Mouse (Mus musculus): Measurements from ENCODE around the gene Ttc21b.
"Not testable (repeated sequence)": the region's sequence is repeated elsewhere in the genome, so short reads cannot be mapped to it uniquely, and the experiment has no call there.

Gene Ttc21b

GRCm38 (mm10) chr2:66256220-66257131 lies at the start of gene Ttc21b:
Ttc21b (minus strand) TSS chr2:66256617.
- in situ Hi-C loops (cut with MboI; ENCODE audit: low sequenced_read_pairs), result no loop called here

DNA sequence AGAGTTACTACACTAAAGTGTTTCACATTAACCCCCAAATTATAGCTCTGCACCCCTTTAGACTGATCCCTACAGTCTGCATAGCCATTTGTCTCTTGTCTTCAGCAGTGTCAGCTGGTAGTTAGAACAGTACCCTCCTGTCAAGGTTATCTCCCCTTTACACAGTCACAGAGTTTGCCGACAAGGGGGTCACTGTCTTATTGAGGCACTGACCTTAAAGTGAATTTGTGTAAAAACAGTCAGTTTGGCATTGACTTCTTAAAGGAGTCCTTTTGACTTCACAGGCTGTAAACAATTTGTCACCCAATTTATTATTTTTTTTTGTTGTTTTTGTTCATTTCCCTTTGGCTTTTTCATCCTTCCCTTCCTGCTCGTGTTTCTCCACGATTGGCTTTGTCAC lies 16.1 kb upstream of the Ttc21b start:
- in situ Hi-C loops (cut with MboI; ENCODE audit: low sequenced_read_pairs), result no loop called here

- in situ Hi-C loops (cut with MboI; ENCODE audit: low sequenced_read_pairs), result no loop called here
Measured at GRCm38 (mm10) chr2:66244013-66244412, 12.4 kb downstream of the Ttc21b start.

DNA sequence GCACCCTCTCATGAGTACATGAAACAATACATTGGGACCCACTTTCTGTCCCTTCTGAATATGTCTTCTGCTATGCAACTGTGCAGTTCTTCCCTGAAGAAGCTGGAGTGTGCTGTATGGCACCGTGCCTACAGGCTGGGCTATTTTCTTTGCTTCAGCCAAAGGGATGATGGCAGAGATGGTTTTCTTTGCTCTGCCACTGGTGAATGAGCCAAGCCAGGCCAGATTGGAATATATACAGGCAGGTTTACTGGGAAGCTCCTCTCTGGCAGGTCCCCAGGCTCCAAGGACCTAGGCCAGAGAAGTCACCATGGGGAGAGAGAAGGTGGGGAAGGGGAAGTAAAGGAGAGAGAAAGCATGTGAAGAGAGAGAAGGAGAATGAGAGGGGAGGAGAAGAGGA lies 16.1 kb downstream of the Ttc21b start:
- in situ Hi-C loops (cut with MboI; ENCODE audit: low sequenced_read_pairs), result no loop called here

DNA sequence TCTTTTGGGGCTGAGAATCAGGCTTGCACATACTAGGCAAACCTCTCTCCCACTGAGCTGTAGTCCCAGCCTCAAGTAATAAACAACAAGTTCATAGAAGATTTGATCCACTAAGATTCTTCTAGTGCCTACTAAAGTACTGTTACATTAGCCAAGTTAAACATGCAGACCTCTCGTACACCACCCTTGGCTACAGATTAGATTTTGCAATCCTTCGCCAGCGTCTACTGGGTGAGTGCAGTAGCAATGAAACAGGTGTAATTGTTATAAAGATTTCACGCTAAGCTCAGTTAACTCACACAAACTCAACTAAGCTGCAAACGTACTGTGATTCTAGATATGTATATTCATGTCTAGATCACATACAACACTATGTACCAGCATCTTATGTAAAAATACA lies 17.5 kb downstream of the Ttc21b start:
- in situ Hi-C loops (cut with MboI; ENCODE audit: low sequenced_read_pairs), result no loop called here

- in situ Hi-C loops (cut with MboI; ENCODE audit: low sequenced_read_pairs), result no loop called here
Measured at GRCm38 (mm10) chr2:66220954-66221353, 35.5 kb downstream of the Ttc21b start.

- in situ Hi-C loops (cut with MboI; ENCODE audit: low sequenced_read_pairs), result no loop called here
Measured at GRCm38 (mm10) chr2:66209875-66210274, 46.5 kb downstream of the Ttc21b start.

DNA sequence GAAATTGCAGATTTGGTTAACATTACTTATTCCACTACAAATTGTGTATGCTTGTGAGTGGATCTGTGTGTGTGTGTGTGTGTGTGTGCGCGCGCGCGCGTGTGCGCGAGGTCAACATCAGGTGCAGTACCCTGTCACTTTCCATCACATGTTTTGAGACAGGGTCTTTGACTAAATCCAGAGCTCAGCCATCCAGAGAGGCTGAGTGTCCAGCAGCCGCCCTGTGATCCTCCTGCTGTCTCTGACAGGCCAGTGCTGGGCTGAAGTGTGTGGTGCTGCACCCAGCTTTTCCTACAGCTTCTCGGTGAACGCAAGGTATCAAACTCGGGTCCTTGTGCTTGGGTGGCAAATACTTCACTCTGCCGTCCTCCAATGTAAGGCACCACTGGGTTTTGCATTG lies 47.1 kb downstream of the Ttc21b start:
- in situ Hi-C loops (cut with MboI; ENCODE audit: low sequenced_read_pairs), result no loop called here

GRCm38 (mm10) chr2:66206796-66207195 lies 49.6 kb downstream of the Ttc21b start:
- in situ Hi-C loops (cut with MboI; ENCODE audit: low sequenced_read_pairs), result no loop called here

GRCm38 (mm10) chr2:66204218-66204617 lies 52.2 kb downstream of the Ttc21b start:
- in situ Hi-C loops (cut with MboI; ENCODE audit: low sequenced_read_pairs), result no loop called here

DNA sequence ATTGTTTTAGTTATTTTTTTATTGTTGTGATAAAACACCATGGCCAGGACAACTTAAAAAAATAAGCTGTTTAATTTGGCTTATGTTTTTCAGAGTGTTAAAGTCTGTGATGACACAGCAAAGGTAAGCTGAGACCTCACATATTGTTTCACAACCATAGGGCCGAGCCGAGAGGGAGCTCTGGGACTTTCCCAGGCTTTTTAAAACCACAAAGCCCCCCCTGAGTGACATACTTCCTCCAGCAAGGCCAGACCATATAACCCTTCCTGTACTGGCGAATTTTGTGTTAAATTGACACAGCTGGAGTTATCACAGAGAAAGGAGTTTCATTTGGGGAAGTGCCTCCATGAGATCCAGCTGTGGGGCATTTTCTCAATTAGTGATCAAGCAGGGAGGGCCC lies 56.2 kb downstream of the Ttc21b start:
- in situ Hi-C loops (cut with MboI; ENCODE audit: low sequenced_read_pairs), result no loop called here

DNA sequence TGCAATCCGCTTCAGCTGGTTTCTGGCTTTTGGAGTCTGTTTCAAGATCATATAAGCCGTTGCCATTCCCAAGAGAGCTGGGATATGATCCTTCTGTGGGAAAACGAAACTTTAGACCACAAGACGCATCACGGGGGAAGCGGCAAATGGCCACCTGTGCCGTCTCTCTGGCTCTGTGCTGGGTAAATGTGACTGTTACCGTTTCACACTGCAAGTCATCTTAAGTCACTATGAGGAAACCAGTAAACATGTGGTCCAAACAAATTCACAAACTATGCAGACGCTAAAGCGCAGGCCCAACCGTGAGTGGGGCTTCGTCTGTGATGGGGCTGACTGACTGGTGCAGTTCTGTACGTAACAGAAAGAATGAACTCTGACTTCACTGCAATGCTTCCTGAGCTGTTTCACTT lies 64.7 kb downstream of the Ttc21b start:
- in situ Hi-C loops (cut with MboI; ENCODE audit: low sequenced_read_pairs), result no loop called here

GRCm38 (mm10) chr2:66190157-66190556 lies 66.3 kb downstream of the Ttc21b start:
- in situ Hi-C loops (cut with MboI; ENCODE audit: low sequenced_read_pairs), result no loop called here

DNA sequence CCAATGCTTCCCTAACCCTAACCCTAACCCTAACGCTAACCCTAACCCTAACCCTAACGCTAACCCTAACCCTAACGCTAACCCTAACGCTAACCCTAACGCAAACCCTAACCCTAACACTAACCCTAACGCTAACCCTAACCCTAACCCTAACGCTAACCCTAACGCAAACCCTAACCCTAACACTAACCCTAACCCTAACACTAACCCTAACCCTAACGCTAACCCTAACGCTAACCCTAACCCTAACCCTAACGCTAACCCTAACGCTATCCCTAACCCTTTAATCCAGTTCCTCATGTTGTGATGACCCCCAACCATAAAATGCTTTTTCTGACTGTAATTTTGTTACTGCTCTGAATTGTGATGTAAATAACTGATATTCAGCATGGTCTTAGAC lies 67.2 kb downstream of the Ttc21b start:
- in situ Hi-C loops (cut with MboI; ENCODE audit: low sequenced_read_pairs), result not testable (repeated sequence)

DNA sequence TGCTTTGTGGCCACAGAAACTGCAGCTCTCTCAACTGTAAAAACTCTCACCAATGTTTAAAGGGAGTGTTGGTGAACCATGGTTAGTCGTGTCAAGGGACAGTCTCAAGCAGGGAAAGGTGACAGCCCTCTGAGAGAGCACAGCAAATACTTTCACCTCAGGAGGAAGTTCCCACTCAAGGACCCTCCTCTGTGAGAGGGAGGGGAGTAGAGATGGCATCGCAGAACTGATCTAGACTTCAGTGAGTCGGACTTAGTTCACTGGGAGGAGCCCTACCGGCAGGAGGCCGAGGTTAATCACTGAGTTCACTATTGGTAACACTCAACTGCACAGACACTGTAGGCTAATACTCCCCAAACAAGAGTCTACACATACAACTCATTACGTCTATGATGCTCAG lies 68.9 kb downstream of the Ttc21b start:
- in situ Hi-C loops (cut with MboI; ENCODE audit: low sequenced_read_pairs), result no loop called here

DNA sequence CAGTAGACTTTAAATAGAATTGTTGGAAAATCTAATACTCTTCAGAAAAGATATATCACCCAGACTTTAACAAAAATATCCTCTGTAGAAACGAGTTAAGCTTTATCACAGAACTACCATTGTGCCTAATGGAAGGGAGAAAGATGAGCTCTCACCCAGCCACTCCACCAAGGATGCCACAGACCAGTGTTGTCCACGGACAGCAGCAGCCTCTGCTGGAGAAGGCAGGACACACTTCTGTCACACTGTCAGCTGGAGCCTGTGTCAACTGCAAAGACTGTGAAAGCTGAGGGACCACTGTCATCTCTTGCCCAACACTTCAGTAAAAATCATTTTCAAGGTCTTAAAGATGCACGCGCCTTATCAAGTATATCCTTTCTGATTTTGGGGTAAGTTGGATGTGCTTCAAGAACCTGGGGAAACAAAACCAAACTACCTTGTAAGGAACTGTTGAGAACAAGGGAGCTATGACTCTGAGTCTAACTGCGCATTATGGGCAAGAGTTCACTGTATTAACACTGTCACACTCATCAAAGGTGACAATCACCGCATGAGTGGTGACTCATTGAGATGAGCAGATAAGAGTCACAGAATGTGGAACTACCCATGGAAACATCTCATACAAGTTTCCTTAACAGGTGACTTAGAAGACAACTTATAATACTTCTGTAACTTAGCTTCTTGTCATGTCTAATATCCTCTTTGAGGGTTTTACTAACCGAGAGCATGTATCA lies 71.8 kb downstream of the Ttc21b start:
- in situ Hi-C loops (cut with MboI; ENCODE audit: low sequenced_read_pairs), result no loop called here

GRCm38 (mm10) chr2:66180293-66180692 lies 76.1 kb downstream of the Ttc21b start:
- in situ Hi-C loops (cut with MboI; ENCODE audit: low sequenced_read_pairs), result no loop called here

- in situ Hi-C loops (cut with MboI; ENCODE audit: low sequenced_read_pairs), result no loop called here
Measured at GRCm38 (mm10) chr2:66179782-66180181, 76.6 kb downstream of the Ttc21b start.

GRCm38 (mm10) chr2:66178848-66179215 lies 77.6 kb downstream of the Ttc21b start:
- in situ Hi-C loops (cut with MboI; ENCODE audit: low sequenced_read_pairs), result no loop called here

DNA sequence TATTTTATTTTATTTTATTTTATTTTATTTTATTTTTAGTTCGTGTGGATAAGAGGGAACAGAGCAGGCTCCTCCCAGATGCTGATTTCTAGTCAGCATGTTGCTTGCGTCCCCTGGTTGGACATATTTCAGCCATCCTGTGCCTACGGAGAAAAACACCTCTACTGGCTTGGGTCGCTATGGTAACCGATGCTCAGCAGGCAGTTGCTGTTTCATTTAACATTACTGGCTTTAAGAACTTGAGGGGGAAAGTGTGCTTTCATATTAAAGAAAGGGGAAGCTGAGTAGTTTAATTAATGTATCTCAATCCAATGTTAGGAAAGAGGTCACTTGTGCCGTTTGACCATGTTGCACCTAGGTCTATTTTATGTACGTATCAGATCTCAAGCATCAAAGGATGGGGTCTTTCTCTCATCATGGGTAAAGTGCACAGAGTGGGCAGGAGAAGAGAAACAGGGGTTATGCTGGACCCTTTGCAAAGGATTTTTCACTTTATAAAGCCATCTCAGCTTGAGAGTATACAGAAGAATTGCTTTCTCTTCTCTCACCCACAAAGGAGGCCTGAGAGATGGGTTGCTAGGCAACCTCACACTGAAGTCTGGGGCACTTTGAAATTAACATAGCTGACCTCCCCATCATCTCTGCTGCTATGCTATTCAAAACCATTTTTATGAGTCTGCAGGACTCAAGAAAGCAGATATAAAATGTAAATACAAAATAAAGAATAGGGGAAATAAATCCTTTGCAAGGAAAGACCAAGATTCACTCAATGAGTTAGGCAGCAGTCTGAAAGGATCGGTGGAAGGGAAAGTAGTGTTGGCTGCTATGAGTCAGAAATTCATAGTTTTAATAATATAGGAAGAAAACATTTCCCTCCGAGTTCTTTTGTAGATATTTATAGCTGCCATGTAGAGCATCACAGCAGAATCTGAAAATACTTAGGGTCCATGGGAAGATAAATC lies 78.2 kb downstream of the Ttc21b start:
- in situ Hi-C loops (cut with MboI; ENCODE audit: low sequenced_read_pairs), result no loop called here

GRCm38 (mm10) chr2:66177017-66177416 lies 79.4 kb downstream of the Ttc21b start:
- in situ Hi-C loops (cut with MboI; ENCODE audit: low sequenced_read_pairs), result no loop called here
